Mouse (Mus musculus) hindbrain, embryonic 11.5 days (tissue): Measurements from ENCODE around the gene Fam234a. TPM values are rescaled to one million over a fixed set of nuclear protein-coding genes. Genes with fewer than 3 reads are reported as not detected.
"Not testable (repeated sequence)": the region's sequence is repeated elsewhere in the genome, so short reads cannot be mapped to it uniquely, and the experiment has no call there.

Experiments
- ATAC-seq: fragments of 200-750 bp; cut with Nextera tagmentation; 2 replicates; pipeline ENCODE4 v1.8.0; 2017; ENCODE audit warnings: mild to moderate bottlenecking, moderate TSS enrichment, moderate library complexity; ENCODE audit not compliant: low FRiP score
- DNase-seq: peaks from one replicate; pipeline ENCODE4 v3.0.0-alpha.2; 2015; ENCODE audit warnings: low spot score
- H3K27ac ChIP-seq: fragments of 300-500 bp; sonication (generic); 2 replicates; pipeline ENCODE4 v1.5.1; 2014; ENCODE audit warnings: mild to moderate bottlenecking, low read depth, low read length
- H3K27me3 ChIP-seq: fragments of 300-500 bp; sonication (generic); 2 replicates; pipeline ENCODE4 v1.6.1; 2014; ENCODE audit warnings: mild to moderate bottlenecking, low read length, moderate library complexity, mixed read lengths; ENCODE audit not compliant: control insufficient read depth, insufficient read depth
- H3K36me3 ChIP-seq: fragments of 300-500 bp; sonication (generic); 2 replicates; pipeline ENCODE4 v1.6.1; 2014; ENCODE audit warnings: mild to moderate bottlenecking, low read length, moderate library complexity, mixed read lengths; ENCODE audit not compliant: control insufficient read depth, insufficient read depth
- H3K4me1 ChIP-seq: fragments of 300-500 bp; sonication (generic); replicated peaks from 2 replicates; pipeline ENCODE4 v1.6.1; 2014; ENCODE audit warnings: low read length, mixed read lengths; ENCODE audit not compliant: control insufficient read depth, insufficient read depth
- H3K4me2 ChIP-seq: fragments of 300-500 bp; sonication (generic); replicated peaks from 2 replicates; pipeline ENCODE4 v1.6.1; 2014; ENCODE audit warnings: mild to moderate bottlenecking, low read depth, low read length
- H3K4me3 ChIP-seq: fragments of 300-500 bp; sonication (generic); 2 replicates; pipeline ENCODE4 v1.5.1; 2014; ENCODE audit warnings: low read depth, low read length
- H3K9ac ChIP-seq: fragments of 300-500 bp; sonication (generic); 2 replicates; pipeline ENCODE4 v1.6.1; 2014; ENCODE audit warnings: low read depth, low read length
- H3K9me3 ChIP-seq: fragments of 300-500 bp; sonication (generic); 2 replicates; pipeline ENCODE4 v1.6.1; 2016; ENCODE audit warnings: low read length; ENCODE audit not compliant: control insufficient read depth
- WGBS: fragments of 180-500 bp; shearing (Covaris S2); extraction: QIAGEN DNeasy Blood & Tissue Kit; methylation state at CpG from one replicate; pipeline ENCODE4 v1.1.7; 2014; 5-methylcytosine and 5-hydroxymethylcytosine counted together
- polyA plus RNA-seq: library from polyadenylated mRNA; unstranded; fragments of >200 nt; fragmentation: Nextera tagmentation; extraction: Ambion mirVana; gene quantifications from 2 replicates; pipeline ENCODE4 v1.2.1, GENCODE M21; 2014

Fam234a gene
- polyA plus RNA-seq, 1 experiment from 2014 or later = 18.7 TPM

DNA sequence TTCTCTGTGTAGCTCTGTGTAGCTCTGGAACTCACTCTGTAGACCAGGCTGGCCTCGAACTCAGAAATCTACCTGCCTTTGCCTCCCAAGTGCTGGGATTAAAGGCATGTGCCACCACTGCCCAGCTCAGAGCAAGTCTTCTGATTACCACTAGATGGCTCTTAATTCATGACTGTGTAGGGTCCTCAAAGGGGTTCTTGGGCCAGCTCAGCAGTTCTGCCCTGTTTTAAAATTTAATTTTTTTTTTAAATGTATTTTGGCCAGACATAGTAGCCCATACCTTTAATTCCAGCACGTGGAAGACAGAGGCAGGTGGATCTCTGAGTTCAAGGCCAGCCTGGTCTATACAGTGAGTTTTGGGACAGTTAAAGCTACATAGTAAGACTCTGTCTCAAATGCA is 68.8 kb downstream of the Fam234a start:
- not testable (repeated sequence) for H3K9ac ChIP-seq, H3K4me3 ChIP-seq, H3K4me1 ChIP-seq, H3K27me3 ChIP-seq, ATAC-seq, H3K27ac ChIP-seq, H3K9me3 ChIP-seq, H3K4me2 ChIP-seq, H3K36me3 ChIP-seq, DNase-seq
- 91% methylated on average over 2 of the region's 2 CpGs for WGBS

DNA sequence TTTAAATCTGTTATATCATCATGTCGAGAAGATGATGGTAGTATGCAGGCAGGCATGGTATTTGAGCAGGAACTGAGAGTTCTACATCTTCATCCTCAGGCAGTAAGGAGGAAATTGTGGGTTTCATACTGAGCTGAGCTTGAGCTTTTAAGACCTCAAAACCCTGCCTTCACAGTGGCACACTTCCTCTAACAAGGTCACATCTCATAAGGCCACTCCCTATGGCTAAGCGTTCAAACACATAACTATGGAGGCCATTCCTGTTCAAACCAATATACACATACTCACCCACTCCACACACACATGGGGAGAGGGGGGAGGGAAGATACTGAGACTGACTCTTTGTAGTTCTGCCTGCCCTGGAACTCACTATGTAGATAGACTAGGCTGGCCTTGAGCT is 76.0 kb downstream of the Fam234a start:
- Histone ChIP-seq H3K36me3 (no peaks in the 10 kb centered on the region), H3K9me3 (no peaks in the 10 kb centered on the region), H3K27me3 (no peaks in the 10 kb centered on the region), H3K27ac (no peak overlapping the region), H3K4me3 (no peak overlapping the region), H3K9ac (no peak overlapping the region), H3K4me1 (no peaks in the 10 kb centered on the region), H3K4me2 (no peak overlapping the region)
- no peak for DNase-seq
- WGBS = 94% methylated on average over 2 of the region's 2 CpGs
- ATAC-seq = no peak

DNA sequence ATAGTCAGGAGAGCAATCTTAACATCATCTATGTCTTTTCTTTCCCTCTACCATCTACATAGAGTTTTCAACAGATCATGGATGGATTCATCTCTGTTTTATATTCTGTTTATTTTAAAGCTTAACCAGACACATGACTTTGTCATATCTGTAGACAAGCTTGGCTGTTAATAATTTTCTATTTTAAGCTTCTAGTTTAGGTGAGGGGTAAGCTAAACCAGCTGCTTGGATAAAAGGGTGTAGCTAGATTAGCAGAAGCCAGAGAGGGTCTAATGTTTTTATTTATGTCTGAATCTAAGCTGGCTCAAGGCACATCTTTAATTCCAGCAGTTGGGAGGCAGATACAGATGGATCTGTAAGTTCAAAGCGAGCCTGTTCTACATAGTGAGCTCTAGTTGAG is 81.3 kb downstream of the Fam234a start:
- H3K9me3 ChIP-seq = no peaks in the 10 kb centered on the region
- no peak overlapping the region for H3K4me2 ChIP-seq
- DNase-seq (no peak), ATAC-seq (no peak)
- no peaks in the 10 kb centered on the region for H3K36me3 ChIP-seq
- WGBS = 100% methylated on average over 1 of the region's 1 CpGs
- no peaks in the 10 kb centered on the region for H3K4me1 ChIP-seq
- H3K27ac ChIP-seq = no peak overlapping the region
- H3K9ac ChIP-seq = no peak overlapping the region
- H3K4me3 ChIP-seq = no peak overlapping the region
- H3K27me3 ChIP-seq = no peaks in the 10 kb centered on the region

Other genes with a start within 250 kb of the Fam234a start
- 19.6 and 20.4 TPM in 2 replicates for gene Rab11fip3, start 174.7 kb downstream of the Fam234a start, polyA plus RNA-seq
- 20.4 and 24.7 TPM in 2 replicates for gene Decr2, start 153.9 kb downstream of the Fam234a start, polyA plus RNA-seq
- 60.3 and 62.6 TPM in 2 replicates for gene Nme4, start 148.6 kb downstream of the Fam234a start, polyA plus RNA-seq
- 1.0 and 1.1 TPM in 2 replicates for gene Tmem8, start 130.9 kb downstream of the Fam234a start, polyA plus RNA-seq
- 244 TPM in 2 replicates for gene Mrpl28, start 120.7 kb downstream of the Fam234a start, polyA plus RNA-seq
- 8.6 and 12.4 TPM in 2 replicates for gene Axin1, start 105.6 kb downstream of the Fam234a start, polyA plus RNA-seq
- 0.27 and 0.46 TPM in 2 replicates for gene Pdia2, start 45.2 kb downstream of the Fam234a start, polyA plus RNA-seq
- gene Rgs11, start 41.3 kb downstream of the Fam234a start, polyA plus RNA-seq = 1.0 and 2.6 TPM in 2 replicates
- 9.9 and 10.0 TPM in 2 replicates for gene Arhgdig, start 36.5 kb downstream of the Fam234a start, polyA plus RNA-seq
- 131 and 133 TPM in 2 replicates for gene Luc7l, start 8.7 kb upstream of the Fam234a start, polyA plus RNA-seq
- 0.25 and 0.79 TPM in 2 replicates for gene Neurl1b, start 170.6 kb upstream of the Fam234a start, polyA plus RNA-seq